Mouse (Mus musculus) kidney, adult 2 months (tissue): ENCODE results near the gene Exoc6b.

Experiments used
- CTCF ChIP-seq: fragments of 200-500 bp; conservative IDR thresholded peaks from 2 replicates; pipeline ENCODE4 v1.5.1; 2011; ENCODE audit warnings: low read depth, mild to moderate bottlenecking, control low read depth, low read length, moderate library complexity, mixed read lengths; ENCODE audit not compliant: insufficient read depth, insufficient read length
- POLR2A ChIP-seq: fragments of 200-500 bp; IDR thresholded peaks from one replicate; pipeline ENCODE4 v1.6.1; 2011; ENCODE audit warnings: low read depth, low read length, control low read depth

DNA sequence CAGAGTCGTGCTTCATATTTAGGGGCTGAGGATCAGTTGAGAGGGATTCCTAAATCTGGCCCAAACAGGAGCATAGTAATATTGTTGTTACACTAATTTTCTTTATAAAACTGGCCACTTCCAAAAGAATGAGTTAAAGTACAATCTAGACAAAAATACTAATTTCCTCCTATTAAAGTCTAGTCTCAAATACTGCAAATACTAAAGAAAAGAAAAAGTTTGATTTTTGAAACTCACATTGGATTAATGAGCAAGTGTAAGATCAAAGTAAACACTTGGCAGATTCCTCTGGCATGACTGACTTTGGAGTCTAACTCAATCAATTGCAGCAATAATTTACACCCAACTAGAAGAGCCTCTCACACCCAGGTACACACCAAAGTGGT lies 371.0 kb downstream of the Exoc6b start:
- no peak for TF ChIP-seq CTCF
- no peak for TF ChIP-seq POLR2A
